Mouse (Mus musculus): ENCODE results near the gene Npy4r. TPM values are rescaled to one million over a fixed set of nuclear protein-coding genes. Genes with fewer than 3 reads are reported as not detected.

Gene Npy4r
- not detected in 2 replicates for polyA plus RNA-seq (2012; ENCODE audit: insufficient read depth, insufficient read length, missing spikeins)

DNA sequence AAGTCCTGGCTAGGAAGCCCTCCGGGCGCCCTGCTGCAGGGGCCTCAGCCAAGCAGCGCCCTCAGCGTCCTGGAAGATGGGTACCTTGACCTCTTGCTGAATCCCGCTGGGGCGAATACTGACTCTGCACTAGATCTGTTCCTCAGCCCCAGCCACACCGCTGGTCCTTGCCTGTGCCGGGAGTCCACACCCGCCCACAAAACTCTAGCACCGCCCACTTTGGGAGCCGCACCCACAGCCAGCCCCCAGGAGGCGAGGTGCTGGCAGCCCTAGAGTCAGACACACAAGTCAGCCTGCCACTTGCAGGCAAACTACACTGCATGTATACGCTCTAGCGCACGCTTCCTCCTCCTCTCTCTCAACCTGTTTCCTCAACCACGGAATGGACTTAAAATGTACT, at the start of gene Npy4r:
Gene Npy4r, minus strand, starts transcription at position 148 of the 400 bp plus-strand sequence.
- TF ChIP-seq CTCF (IDR thresholded peaks at IDR 0.05; ENCODE audit: low read depth, low read length), result no peak
- TF ChIP-seq POLR2A (IDR thresholded peaks at IDR 0.05; ENCODE audit: borderline replicate concordance, low read depth, low read length), result no peak
- Histone ChIP-seq H3K4me3 (ENCODE audit: insufficient read depth, low read length) (no peak within 1 kb of the TSS), H3K27ac (ENCODE audit: insufficient read depth, low read depth, low read length) (no peak within 1 kb of the TSS), H3K4me1 (ENCODE audit: control insufficient read depth, insufficient read depth, low read length) (no peaks in the 10 kb centered on the region)

DNA sequence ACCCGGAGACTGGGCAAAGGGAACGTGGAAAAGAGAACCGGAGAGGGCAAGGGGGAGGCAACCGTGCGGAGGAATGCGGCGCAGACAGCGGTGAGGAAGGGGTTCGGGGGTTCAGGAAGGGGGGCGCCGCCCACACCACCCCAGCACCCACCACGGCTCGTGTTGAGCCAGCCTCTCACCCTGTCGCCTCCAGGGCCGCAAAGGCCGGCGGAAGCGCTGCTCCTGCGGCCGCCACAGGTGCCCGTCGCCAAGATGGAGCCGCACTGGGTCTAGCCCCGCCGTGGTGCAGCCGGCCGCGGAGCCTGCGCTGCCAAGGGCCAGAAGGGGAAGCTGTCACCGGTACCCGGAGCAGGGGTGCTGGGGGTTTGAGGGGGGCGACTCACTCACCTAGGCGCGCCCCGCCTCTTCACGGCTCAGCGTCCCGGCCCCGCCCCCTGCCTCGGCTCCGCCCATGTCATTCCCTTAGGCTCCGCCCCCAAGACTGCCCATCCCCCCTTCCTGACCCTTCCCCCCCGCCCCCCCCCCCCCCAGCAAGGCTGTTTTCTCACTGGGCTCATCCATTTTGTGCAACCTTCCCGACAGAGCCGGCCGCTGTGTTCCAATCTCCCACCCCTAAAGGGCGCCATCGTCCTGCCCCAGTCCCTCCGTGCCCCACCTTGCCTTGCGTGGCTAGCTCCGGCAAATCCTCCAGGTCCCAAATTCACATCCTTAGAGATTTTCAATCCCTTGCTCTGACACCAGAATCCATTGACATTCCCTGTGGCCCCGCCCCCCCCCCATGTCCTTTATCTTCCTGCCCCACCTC, 49.1 kb upstream of the Npy4r start, which contains the start of gene Gprin2:
Gene Gprin2, minus strand, starts transcription at position 423 of the 805 bp plus-strand sequence.
- peak within 1 kb of the TSS; percentile 34 for H3K4me3 ChIP-seq (ENCODE audit: insufficient read depth, low read length)
- no peak for TF ChIP-seq CTCF (IDR thresholded peaks at IDR 0.05; ENCODE audit: low read depth, low read length)
- TF ChIP-seq POLR2A (IDR thresholded peaks at IDR 0.05; ENCODE audit: borderline replicate concordance, low read depth, low read length), result no peak
- no peak within 1 kb of the TSS for H3K27ac ChIP-seq (ENCODE audit: insufficient read depth, low read depth, low read length)
- H3K4me1 ChIP-seq (ENCODE audit: control insufficient read depth, insufficient read depth, low read length), result no peaks in the 10 kb centered on the region

DNA sequence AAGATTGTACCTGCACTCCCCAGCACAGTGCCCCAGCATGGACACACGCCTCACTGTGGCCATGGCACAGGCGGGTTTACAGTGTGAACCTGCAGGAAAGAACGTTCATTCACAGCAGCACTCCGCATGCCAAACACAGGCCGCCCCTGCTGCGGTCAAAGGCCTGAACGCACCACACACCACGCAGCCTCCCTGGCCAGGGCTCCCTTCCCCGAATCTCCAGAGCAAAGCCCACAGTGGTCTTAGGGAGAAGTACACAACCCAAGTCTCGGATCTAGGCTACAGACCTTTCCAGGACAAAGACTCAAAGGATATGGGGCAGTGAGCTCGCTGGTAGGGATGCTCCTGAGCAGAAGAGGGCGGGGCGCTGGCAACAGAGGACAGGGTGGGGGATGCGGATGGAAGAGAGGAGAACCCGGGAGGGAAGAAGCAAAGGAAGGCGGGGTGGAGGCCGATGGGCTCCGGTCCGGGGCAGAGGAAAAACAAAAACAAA, 48.5 kb upstream of the Npy4r start:
- Histone ChIP-seq H3K27ac (ENCODE audit: insufficient read depth, low read depth, low read length) (no peak overlapping the region), H3K4me1 (ENCODE audit: control insufficient read depth, insufficient read depth, low read length) (no peaks in the 10 kb centered on the region), H3K4me3 (ENCODE audit: insufficient read depth, low read length) (peak overlapping the region; percentile 34)
- TF ChIP-seq POLR2A (IDR thresholded peaks at IDR 0.05; ENCODE audit: borderline replicate concordance, low read depth, low read length), result no peak
- no peak for TF ChIP-seq CTCF (IDR thresholded peaks at IDR 0.05; ENCODE audit: low read depth, low read length)

DNA sequence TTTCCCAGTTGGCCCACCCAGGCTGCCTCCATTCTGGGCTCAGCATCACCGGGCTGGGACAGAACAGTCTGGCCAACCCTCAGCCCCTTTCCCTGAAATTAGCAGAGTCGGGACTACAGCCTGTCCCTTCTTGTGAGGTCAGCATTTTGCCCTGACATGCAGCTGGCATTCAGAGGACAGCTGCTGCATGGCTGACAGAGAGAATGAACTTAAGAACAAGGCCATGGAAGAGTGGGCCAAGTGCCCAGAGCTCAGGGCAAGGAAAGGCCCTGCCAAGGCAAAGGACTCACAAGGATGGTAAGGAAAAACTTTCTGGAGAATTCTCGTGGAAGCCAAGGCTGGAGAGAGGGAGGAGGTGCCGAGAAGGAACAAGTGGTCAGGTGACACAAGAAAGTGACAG, 44.4 kb upstream of the Npy4r start:
- no peak for TF ChIP-seq POLR2A (IDR thresholded peaks at IDR 0.05; ENCODE audit: borderline replicate concordance, low read depth, low read length)
- no peak for TF ChIP-seq CTCF (IDR thresholded peaks at IDR 0.05; ENCODE audit: low read depth, low read length)
- Histone ChIP-seq H3K27ac (ENCODE audit: insufficient read depth, low read depth, low read length) (no peak overlapping the region), H3K4me1 (ENCODE audit: control insufficient read depth, insufficient read depth, low read length) (no peaks in the 10 kb centered on the region), H3K4me3 (ENCODE audit: insufficient read depth, low read length) (no peak overlapping the region)

DNA sequence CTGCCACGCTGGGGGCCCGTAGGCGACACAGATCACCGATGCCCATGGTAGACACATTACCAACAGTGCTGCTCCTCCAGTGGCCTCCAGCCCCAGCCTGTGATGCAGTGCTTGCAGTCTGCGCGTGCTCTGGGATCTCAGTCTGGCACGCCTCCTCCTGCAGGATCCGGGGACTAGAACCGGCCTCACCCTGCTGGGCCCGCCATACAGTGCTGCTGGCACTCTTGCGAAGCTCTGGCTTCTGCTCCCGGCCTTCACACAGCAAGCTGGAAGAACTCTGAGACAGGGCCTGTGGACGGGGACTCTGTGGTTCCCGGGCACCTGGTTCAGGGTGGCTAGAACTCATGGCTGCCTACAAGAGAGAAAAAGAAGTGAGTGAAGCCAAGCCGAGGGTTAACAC, 43.2 kb upstream of the Npy4r start:
- TF ChIP-seq CTCF (IDR thresholded peaks at IDR 0.05; ENCODE audit: low read depth, low read length) (no peak), POLR2A (IDR thresholded peaks at IDR 0.05; ENCODE audit: borderline replicate concordance, low read depth, low read length) (no peak)
- no peak overlapping the region for H3K27ac ChIP-seq (ENCODE audit: insufficient read depth, low read depth, low read length)
- no peak overlapping the region for H3K4me3 ChIP-seq (ENCODE audit: insufficient read depth, low read length)
- H3K4me1 ChIP-seq (ENCODE audit: control insufficient read depth, insufficient read depth, low read length), result no peaks in the 10 kb centered on the region

DNA sequence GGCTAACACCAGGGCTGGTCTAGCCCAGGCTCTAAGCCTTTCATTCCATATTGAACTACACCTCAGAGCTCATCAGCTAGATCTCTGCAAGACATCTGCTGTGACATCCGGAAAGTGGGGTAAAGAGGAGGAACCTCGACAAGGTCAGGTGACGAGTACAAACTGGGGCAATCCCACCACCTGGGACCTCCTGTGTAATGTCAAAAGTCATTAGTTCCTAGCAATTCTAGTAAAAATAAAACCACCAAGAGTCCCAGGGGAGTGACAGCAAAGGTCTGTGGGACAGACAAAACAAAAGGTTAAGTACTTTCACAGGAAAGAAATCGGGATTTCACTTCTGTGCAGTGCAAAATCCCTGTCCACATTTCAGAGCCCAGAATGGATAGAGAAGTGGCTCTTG, 41.6 kb upstream of the Npy4r start:
- H3K4me1 ChIP-seq (ENCODE audit: control insufficient read depth, insufficient read depth, low read length), result no peaks in the 10 kb centered on the region
- TF ChIP-seq POLR2A (IDR thresholded peaks at IDR 0.05; ENCODE audit: borderline replicate concordance, low read depth, low read length) (no peak), CTCF (IDR thresholded peaks at IDR 0.05; ENCODE audit: low read depth, low read length) (no peak)
- no peak overlapping the region for H3K27ac ChIP-seq (ENCODE audit: insufficient read depth, low read depth, low read length)
- H3K4me3 ChIP-seq (ENCODE audit: insufficient read depth, low read length), result no peak overlapping the region

DNA sequence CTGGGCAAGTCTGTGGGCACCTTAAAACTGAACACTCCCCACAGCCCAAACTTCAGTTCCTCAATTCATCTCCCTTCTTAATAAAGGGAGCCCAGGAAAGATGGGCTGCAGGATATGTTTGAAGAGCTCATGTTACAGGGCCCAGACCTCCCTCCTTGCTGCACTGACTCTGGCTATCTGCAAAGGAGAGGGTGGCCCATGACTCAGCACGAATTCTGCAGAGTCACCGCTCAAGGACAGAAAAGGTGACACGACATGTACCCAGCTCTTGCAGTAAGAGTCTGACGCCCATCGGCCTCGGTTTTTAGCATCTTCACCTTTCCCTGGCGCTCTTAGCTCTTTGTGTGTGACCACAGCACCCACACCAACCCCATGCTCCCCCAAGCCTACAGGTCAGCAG, 38.1 kb upstream of the Npy4r start:
- Histone ChIP-seq H3K4me1 (ENCODE audit: control insufficient read depth, insufficient read depth, low read length) (no peaks in the 10 kb centered on the region), H3K27ac (ENCODE audit: insufficient read depth, low read depth, low read length) (no peak overlapping the region), H3K4me3 (ENCODE audit: insufficient read depth, low read length) (no peak overlapping the region)
- TF ChIP-seq CTCF (IDR thresholded peaks at IDR 0.05; ENCODE audit: low read depth, low read length) (no peak), POLR2A (IDR thresholded peaks at IDR 0.05; ENCODE audit: borderline replicate concordance, low read depth, low read length) (no peak)

DNA sequence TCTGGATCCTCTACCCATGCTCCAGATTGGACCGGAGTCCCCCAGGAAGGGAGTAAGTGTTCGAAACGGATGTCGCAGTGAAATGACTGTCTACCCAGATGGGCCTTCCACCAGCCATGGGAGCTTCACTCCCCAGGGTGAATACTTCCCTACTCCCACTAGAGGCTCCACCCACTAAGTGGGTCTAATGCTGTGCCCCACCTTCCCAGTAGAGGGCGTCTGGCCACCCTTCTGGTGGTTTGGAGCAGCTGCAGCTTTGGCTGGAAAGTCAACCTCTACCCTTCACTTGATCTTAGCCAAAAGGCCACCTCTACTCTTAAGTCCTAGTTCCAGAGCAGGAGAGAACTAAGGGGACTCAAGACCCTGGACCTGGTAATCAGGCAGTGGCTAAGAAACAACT, 36.3 kb upstream of the Npy4r start:
- TF ChIP-seq CTCF (IDR thresholded peaks at IDR 0.05; ENCODE audit: low read depth, low read length), result peak; percentile 28; the same call in 1 of the 2 replicates
- TF ChIP-seq POLR2A (IDR thresholded peaks at IDR 0.05; ENCODE audit: borderline replicate concordance, low read depth, low read length), result no peak
- Histone ChIP-seq H3K4me3 (ENCODE audit: insufficient read depth, low read length) (no peak overlapping the region), H3K4me1 (ENCODE audit: control insufficient read depth, insufficient read depth, low read length) (no peaks in the 10 kb centered on the region), H3K27ac (ENCODE audit: insufficient read depth, low read depth, low read length) (no peak overlapping the region)

DNA sequence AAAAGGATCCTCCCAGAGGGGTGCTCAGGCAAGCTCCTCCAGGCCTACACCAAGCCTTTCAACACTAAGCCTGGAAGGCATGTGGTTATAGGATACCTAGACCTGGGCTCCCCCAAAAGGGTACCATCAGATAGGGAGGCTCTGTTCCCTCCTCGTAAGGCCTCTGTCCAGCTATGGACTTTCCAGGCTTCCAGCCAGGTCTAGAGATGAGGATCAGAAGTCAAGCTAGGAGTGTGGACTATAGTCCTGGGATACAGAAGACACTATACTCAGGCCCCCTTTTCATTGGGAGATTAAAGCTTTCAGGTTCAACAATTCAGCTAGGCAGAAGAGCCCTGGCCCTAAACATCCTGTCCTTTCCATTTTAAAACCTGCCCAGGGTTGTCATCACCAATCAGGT, 30.8 kb upstream of the Npy4r start:
- no peaks in the 10 kb centered on the region for H3K4me1 ChIP-seq (ENCODE audit: control insufficient read depth, insufficient read depth, low read length)
- TF ChIP-seq CTCF (IDR thresholded peaks at IDR 0.05; ENCODE audit: low read depth, low read length), result no peak
- TF ChIP-seq POLR2A (IDR thresholded peaks at IDR 0.05; ENCODE audit: borderline replicate concordance, low read depth, low read length), result no peak

DNA sequence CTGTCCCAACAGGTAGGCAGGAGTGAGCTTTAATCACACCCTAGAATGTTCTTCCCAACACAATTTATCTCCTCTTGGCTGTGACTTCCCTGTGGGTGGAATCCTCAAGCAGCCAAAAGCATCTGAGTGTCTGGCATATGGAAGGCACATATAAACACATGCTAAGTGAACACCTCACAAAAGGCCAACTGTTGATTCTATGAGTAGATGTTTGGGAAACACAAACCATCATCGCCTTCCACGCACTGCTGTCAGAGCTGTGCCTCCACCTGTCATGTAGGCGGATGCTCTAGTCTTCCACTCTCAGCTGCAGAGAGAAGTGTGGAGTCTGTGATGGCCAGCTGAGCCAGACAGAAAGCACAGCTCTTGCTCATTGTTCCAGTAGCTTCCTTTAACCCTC, 27.1 kb upstream of the Npy4r start:
- no peaks in the 10 kb centered on the region for H3K4me1 ChIP-seq (ENCODE audit: control insufficient read depth, insufficient read depth, low read length)
- H3K27ac ChIP-seq (ENCODE audit: insufficient read depth, low read depth, low read length), result no peak overlapping the region
- no peak overlapping the region for H3K4me3 ChIP-seq (ENCODE audit: insufficient read depth, low read length)
- TF ChIP-seq CTCF (IDR thresholded peaks at IDR 0.05; ENCODE audit: low read depth, low read length), result no peak
- no peak for TF ChIP-seq POLR2A (IDR thresholded peaks at IDR 0.05; ENCODE audit: borderline replicate concordance, low read depth, low read length)

More for the DNA sequence above, 30.8 kb upstream of the Npy4r start:
- Histone ChIP-seq H3K27ac (ENCODE audit: insufficient read depth, low read depth, low read length) (no peak overlapping the region), H3K4me3 (ENCODE audit: insufficient read depth, low read length) (no peak overlapping the region)
